Mouse (Mus musculus) adrenal gland, postnatal 25 days (tissue): ENCODE data around the gene Ifnar2. TPM values are rescaled to one million over a fixed set of nuclear protein-coding genes. Genes with fewer than 3 reads are reported as not detected.

Experiments
- DNase-seq: peaks from one replicate; pipeline ENCODE4 v3.0.0; 2021; ENCODE audit warnings: mixed read lengths
- total RNA-seq: library from RNA; stranded (reverse); gene quantifications from 2 replicates; pipeline ENCODE4 v1.2.3, GENCODE M21; 2021

Gene Ifnar2
- total RNA-seq, 1 experiment from 2014 or later = 110 TPM

- DNase-seq = no peak
These were observed 14.0 kb upstream of the Ifnar2 start for GRCm38 (mm10) chr16:91358555-91358954.

GRCm38 (mm10) chr16:91359531-91359930 is 13.1 kb upstream of the Ifnar2 start:
- DNase-seq = no peak

GRCm38 (mm10) chr16:91360162-91360561 is 12.4 kb upstream of the Ifnar2 start:
- DNase-seq = no peak

GRCm38 (mm10) chr16:91362006-91362405 is 10.6 kb upstream of the Ifnar2 start:
- DNase-seq = no peak

GRCm38 (mm10) chr16:91362616-91363272 is 9.8 kb upstream of the Ifnar2 start:
- DNase-seq = peak; percentile 69

- DNase-seq = no peak
These were observed 9.1 kb upstream of the Ifnar2 start for GRCm38 (mm10) chr16:91363483-91363882.

GRCm38 (mm10) chr16:91366567-91366966 is 6.0 kb upstream of the Ifnar2 start:
- DNase-seq = no peak

GRCm38 (mm10) chr16:91367066-91367465 is 5.5 kb upstream of the Ifnar2 start:
- DNase-seq = no peak

- no peak for DNase-seq
These were observed 1.1 kb downstream of the Ifnar2 start for GRCm38 (mm10) chr16:91373473-91374252.

GRCm38 (mm10) chr16:91374253-91374634 is 1.7 kb downstream of the Ifnar2 start:
- DNase-seq = no peak

- no peak for DNase-seq
These were observed 4.1 kb downstream of the Ifnar2 start for GRCm38 (mm10) chr16:91376701-91377100.

- DNase-seq = no peak
These were observed 5.9 kb downstream of the Ifnar2 start for GRCm38 (mm10) chr16:91378431-91378986.

- DNase-seq = no peak
These were observed 6.4 kb downstream of the Ifnar2 start for GRCm38 (mm10) chr16:91378991-91379390.

GRCm38 (mm10) chr16:91379412-91379811 is 6.8 kb downstream of the Ifnar2 start:
- DNase-seq = no peak

- DNase-seq = no peak
These were observed 7.6 kb downstream of the Ifnar2 start for GRCm38 (mm10) chr16:91380151-91380550.

- no peak for DNase-seq
These were observed 9.0 kb downstream of the Ifnar2 start for GRCm38 (mm10) chr16:91381606-91382005.

GRCm38 (mm10) chr16:91382261-91382790 is 9.7 kb downstream of the Ifnar2 start:
- no peak for DNase-seq

- no peak for DNase-seq
These were observed 11.6 kb downstream of the Ifnar2 start for GRCm38 (mm10) chr16:91384221-91384620.

GRCm38 (mm10) chr16:91385621-91386020 is 13.0 kb downstream of the Ifnar2 start:
- no peak for DNase-seq

GRCm38 (mm10) chr16:91386419-91387120 is 14.0 kb downstream of the Ifnar2 start:
- DNase-seq = no peak

GRCm38 (mm10) chr16:91387121-91387486 is 14.5 kb downstream of the Ifnar2 start:
- no peak for DNase-seq

- no peak for DNase-seq
These were observed 17.5 kb downstream of the Ifnar2 start for GRCm38 (mm10) chr16:91390100-91390499.

GRCm38 (mm10) chr16:91391421-91391820 is 18.8 kb downstream of the Ifnar2 start, which contains the start of gene Gm21970:
Gm21970 (plus strand) TSS chr16:91391721.
- DNase-seq = no peak
